Mouse (Mus musculus): ENCODE measurements around the gene Neo1. TPM values are rescaled to one million over a fixed set of nuclear protein-coding genes. Genes with fewer than 3 reads are reported as not detected.

Neo1 gene
- not detected for total RNA-seq (2023)

GRCm38 (mm10) chr9:59036159-59036731 is at the start of gene Neo1:
Neo1 (minus strand) TSS chr9:59036441.

Other genes starting within 250 kb of the Neo1 start
- not detected for gene Hcn4, start 213.0 kb downstream of the Neo1 start, total RNA-seq (2023)